Comparison of ENCODE assay signal across 7 mouse cellular contexts in genomic region chr14:79970165-79970564, GRCm38 (mm10). TPM values are rescaled to one million over a fixed set of nuclear protein-coding genes. Genes with fewer than 3 reads are reported as not detected.
A peak's percentile ranks its signal among the peaks of the same experiment; 100 is the strongest.
DNase-seq lines count a peak whose midpoint lies in the region; ATAC-seq lines count a peak whose summit lies in the region.

No protein-coding gene starts in this region.

- WGBS in kidney, embryonic 16.5 days = 51% methylated on average over 3 of the region's 3 CpGs

- intact Hi-C loops in heart, postnatal 36 days (cut with DNase I) = no loop called here
- intact Hi-C loops in left cerebral cortex, postnatal 4 days (cut with DNase I) = no loop called here

- no peaks in the 10 kb centered on the region for H3K36me3 ChIP-seq in kidney, embryonic 16.5 days (ENCODE audit: insufficient read depth, low read length)

- 0 out of 2 replicates have a peak, but pooled peaks cover 5% of the 10 kb centered on the region for H3K4me1 ChIP-seq in kidney, embryonic 16.5 days (ENCODE audit: insufficient read depth, low read length)

- peak; percentile 39 for DNase-seq in kidney, adult 11 months
- peak; percentile 22 to 34 for DNase-seq in cerebellum, postnatal 14 days
- DNase-seq in heart, postnatal 36 days = peak; percentile 13 to 30
- peak; percentile 67 for DNase-seq in left cerebral cortex, postnatal 4 days
- DNase-seq in lung, postnatal 14 days = no peak
- no peak for DNase-seq in embryo, embryonic 9.5 days (ENCODE audit: extremely low spot score)

- ATAC-seq in kidney, embryonic 16.5 days (ENCODE audit: low FRiP score, low TSS enrichment) = no peak

- H3K9me3 ChIP-seq in kidney, embryonic 16.5 days (ENCODE audit: low read length) = no peaks in the 10 kb centered on the region

- no peaks in the 10 kb centered on the region for H3K27me3 ChIP-seq in kidney, embryonic 16.5 days (ENCODE audit: insufficient read depth, low read length)

- no peak overlapping the region for H3K9ac ChIP-seq in kidney, embryonic 16.5 days (replicated peaks; ENCODE audit: low read length)

- no peak overlapping the region for H3K4me2 ChIP-seq in kidney, embryonic 16.5 days (replicated peaks; ENCODE audit: low read depth, low read length)

- H3K4me3 ChIP-seq in kidney, embryonic 16.5 days (ENCODE audit: low read length) = no peak overlapping the region

- no peak overlapping the region for H3K27ac ChIP-seq in kidney, embryonic 16.5 days (ENCODE audit: low read length)

RNA-seq across cellular contexts. Expression of gene Olfm4, which starts 13.7 kb away (rescaled TPM):
- 1.8 and 1.9 TPM in 2 replicates for polyA plus RNA-seq in kidney, embryonic 16.5 days (2015; fragmentation: Nextera tagmentation; extraction: Ambion mirVana)
- total RNA-seq in heart, postnatal 36 days (2021) = not detected
- 1 to 10 TPM; 1.6 to 3.3 TPM for total RNA-seq in left cerebral cortex, postnatal 4 days (2021)

Comparison
In these comparisons a context has a peak if more than half of its experiments do, and no peak if none do; other contexts are left out.
1. DNase-seq: peak in kidney, adult 11 months (single experiment), cerebellum, postnatal 14 days (2 of 2), heart, postnatal 36 days (2 of 2) and left cerebral cortex, postnatal 4 days (single experiment); none in lung, postnatal 14 days (single experiment) and embryo, embryonic 9.5 days (single experiment).